Mouse (Mus musculus) Muller cell, postnatal 12 days (primary cell): ENCODE data around the gene Sugt1.

Experiments used
- DNase-seq: peaks from one replicate; pipeline ENCODE4 v3.0.0-alpha.2; 2015; ENCODE audit errors: inconsistent ontology term

Sugt1 gene

GRCm38 (mm10) chr14:79587139-79587851, at the start of gene Sugt1:
Sugt1 (plus strand) TSS chr14:79587691.
- peak; percentile 98 for DNase-seq

DNA sequence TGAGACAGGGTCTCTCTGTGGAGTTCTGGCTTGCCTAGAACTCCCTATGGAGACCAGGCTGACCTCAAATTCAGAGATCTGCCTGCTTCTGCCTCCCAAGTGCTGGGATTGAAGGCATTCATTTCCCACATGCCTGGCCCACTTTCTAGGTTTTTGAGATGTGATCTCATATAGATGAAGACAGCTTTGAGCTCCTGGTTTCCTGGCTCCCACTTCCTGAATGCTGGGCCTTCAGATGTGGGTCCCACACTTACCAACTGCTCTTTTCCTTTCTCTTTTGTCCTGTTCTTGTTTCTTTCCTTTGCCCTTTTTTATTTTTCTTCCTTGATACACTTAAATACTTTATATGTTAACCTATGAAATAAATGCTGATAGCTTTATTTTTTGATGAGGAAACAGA, 49.6 kb upstream of the Sugt1 start:
- DNase-seq, result no peak

GRCm38 (mm10) chr14:79541606-79542005, 45.9 kb upstream of the Sugt1 start:
- DNase-seq, result no peak

- peak; percentile 8 for DNase-seq
Measured at GRCm38 (mm10) chr14:79549343-79549742, 38.1 kb upstream of the Sugt1 start.

- DNase-seq, result peak; percentile 51
Measured at GRCm38 (mm10) chr14:79551929-79552328, 35.6 kb upstream of the Sugt1 start.

DNA sequence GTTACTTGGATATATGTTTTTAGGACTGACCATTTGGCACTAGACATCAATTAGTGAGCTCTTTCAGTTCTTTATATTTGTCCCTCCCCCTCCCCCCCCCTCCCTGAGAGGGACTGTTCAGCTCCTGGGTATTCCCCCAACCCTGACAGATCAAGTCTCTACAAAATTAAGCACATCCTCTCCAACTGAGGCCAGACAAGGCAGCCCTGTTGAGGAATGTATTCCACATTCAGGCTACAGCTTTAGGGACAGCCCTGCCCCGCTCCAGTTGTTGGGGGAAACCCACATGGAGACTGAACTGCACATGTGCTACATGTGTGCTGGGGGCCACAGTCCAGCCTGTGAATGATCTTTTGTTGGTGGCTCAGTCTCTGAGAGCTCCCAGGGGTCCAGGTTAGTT, 34.6 kb upstream of the Sugt1 start:
- DNase-seq, result no peak

GRCm38 (mm10) chr14:79557796-79558195, 29.7 kb upstream of the Sugt1 start:
- DNase-seq, result no peak

- DNase-seq, result peak; percentile 54
Measured at GRCm38 (mm10) chr14:79562745-79563144, 24.7 kb upstream of the Sugt1 start.

DNA sequence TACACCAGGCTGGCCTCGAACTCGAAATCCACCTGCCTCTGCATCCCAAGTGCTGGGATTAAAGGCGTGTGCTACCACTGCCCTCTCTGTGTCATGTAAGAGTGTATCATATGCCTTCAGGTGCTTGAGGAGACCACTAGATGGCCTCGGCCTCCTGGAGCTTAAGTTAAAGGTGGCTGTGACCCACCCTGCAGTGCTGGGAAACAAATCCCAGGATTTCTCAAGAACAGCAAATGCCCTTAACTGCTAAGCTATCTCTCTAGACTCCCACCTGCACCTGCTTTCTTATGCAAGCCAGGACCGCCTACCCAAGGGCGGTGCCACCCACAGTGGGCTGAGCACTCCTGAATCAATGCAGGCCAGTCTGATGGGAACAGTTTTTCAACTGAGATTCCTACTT, 22.7 kb upstream of the Sugt1 start:
- DNase-seq, result no peak

- no peak for DNase-seq
Measured at GRCm38 (mm10) chr14:79573482-79574191, 13.9 kb upstream of the Sugt1 start.

DNA sequence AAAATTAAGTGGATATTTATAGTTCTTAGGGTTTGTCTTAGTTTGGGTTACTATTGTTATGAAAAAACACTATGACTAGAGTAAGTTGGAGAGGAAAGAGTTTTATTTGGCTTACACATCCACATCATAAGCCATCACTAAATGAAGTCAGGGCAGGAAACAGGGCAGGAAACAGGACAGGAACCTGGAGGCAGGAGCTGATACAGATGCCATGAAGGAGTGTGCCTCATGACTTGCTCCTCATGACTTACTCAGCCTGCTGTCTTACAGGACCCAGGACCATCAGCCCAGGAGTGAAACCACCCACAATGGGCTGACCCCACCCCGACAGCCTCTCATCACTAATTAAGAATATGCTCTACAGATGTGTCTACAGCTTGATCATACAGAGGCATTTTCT, 13.1 kb upstream of the Sugt1 start:
- no peak for DNase-seq

DNA sequence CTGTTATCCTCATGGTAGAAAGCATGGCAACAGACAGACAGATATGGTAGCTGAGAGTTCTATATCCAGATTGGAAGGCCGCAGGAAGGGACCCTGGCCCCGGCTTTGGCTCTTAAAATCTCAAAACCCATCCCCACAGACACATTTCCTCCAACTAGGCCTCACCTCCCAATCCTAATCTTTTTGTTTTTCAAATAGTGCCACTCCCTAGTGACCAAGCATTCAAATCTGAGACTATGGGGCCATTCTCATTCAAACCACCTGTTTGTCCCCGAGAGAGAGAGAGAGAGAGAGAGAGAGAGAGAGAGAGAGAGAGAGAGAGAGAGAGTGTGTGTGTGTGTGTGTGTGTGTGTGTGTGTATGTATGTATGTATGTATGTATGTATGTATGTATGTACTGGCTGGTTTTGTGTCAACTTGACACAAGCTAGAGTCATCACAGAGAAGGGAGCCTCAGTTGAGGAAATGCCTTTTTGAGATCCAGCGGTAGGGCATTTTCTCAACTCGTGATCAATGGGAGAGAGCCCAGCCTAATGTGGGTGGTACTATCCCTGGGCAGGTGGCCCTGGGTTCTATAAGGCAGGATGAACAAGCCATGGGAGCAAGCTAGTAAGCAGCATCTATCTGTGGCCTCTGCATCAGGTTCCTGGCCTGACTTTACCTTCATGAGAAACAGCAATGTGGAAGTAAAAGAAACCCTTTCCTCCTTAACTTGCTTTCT, 3.8 kb upstream of the Sugt1 start:
- DNase-seq, result no peak

- DNase-seq, result no peak
Measured at GRCm38 (mm10) chr14:79586499-79587138, 872 bp upstream of the Sugt1 start.

GRCm38 (mm10) chr14:79587852-79588229, 350 bp downstream of the Sugt1 start:
- no peak for DNase-seq

DNA sequence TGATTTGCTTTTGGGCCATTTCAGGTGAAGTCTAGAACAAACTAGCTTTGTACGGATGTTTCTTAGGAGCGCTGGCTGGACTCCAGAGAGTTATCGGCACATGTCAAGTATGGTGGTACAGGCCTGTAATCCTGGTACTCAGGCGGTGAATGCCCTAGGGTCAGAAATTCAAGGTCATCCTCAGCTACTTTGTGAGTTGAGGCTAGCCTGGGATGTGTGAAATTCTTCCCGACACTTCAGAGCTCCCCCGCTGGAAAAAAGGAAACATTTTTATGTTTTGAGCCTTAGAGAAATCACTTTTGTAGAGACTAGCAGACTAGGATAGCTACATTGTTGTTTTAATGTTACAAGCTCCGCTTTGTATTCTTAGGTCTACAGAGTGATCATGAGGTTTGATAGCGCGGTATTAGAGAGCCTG, 1.1 kb downstream of the Sugt1 start:
- no peak for DNase-seq

- no peak for DNase-seq
Measured at GRCm38 (mm10) chr14:79589401-79589800, 1.9 kb downstream of the Sugt1 start.

DNA sequence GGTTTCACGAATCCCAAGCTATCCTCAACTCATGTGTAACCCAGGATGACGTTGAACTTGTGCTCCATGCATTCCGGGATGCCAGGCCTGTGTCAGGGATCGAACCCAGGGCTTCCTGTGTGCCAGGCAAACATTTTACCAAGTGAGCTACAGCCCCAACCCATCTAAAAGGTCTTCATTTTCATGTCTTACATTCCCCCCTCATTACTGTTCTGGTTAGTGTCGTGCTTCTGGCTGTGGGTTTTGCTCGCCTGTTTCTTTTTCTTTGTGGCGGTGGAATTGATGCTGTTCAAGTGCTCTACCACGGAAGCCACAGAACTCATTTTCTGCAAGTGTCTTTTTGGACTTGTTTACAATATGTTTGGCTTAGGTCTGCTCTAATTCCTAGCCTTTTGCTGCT, 3.4 kb downstream of the Sugt1 start:
- no peak for DNase-seq

DNA sequence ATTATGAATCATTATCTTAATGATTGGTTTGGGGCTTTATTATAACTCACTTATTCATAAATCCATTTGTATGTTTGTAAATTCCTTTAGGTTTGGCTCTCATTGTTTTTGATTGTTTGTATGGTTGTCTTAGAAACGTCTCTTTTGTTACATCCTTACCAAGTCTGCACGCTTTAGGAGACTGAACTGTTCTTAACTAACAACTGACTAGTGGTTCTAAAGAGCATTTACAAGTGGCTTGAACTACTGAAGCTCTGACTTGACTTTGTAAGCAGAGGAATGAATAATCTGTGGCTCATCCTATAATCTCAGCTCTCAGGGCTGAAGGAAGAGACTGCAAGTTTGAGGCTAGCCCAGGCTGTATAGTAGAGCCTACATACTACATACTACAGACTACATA, 4.1 kb downstream of the Sugt1 start:
- DNase-seq, result no peak

DNA sequence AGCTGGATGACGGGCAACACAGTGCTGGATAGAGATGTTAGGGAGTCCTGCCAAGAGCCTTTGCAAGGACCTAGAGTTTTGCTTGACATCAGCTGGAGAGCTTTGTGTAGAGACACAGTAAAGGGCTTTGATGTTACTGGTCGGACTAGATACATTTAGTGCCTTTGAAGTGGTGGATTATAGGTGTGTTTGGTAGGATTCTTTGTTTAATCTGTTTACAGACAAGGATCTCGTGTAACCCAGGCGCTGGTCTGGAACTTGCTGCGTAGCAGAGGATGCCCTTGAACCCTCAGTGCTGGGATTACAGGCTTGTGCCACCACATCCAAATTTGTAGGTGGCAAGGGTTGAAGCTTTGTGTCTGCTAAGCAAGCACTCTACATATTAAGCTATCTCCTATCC, 6.6 kb downstream of the Sugt1 start:
- DNase-seq, result no peak

GRCm38 (mm10) chr14:79596602-79597001, 9.1 kb downstream of the Sugt1 start:
- no peak for DNase-seq

- DNase-seq, result no peak
Measured at GRCm38 (mm10) chr14:79605881-79606280, 18.4 kb downstream of the Sugt1 start.

DNA sequence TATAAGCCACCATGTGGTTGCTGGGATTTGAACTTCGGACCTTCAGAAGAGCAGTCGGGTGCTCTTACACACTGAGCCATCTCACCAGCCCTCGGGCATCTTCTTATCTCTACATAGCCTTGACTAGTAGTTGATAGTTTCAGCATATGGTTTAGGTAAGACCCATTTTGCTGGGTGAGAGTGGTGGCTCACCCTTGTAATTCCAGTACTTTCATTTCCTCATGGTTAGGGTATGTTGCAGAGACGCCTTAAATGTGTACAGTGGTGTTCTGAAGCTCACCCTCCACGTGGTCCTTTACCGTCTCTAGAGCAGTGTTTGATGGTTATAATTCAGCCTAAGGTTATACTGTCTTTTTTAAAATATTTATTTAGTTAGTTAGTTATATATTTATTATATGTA, 18.9 kb downstream of the Sugt1 start:
- no peak for DNase-seq
